Mouse (Mus musculus) gastrocnemius, adult 2 months (tissue): ENCODE measurements around the gene Lman1l. TPM values are rescaled to one million over a fixed set of nuclear protein-coding genes. Genes with fewer than 3 reads are reported as not detected.

ENCODE experiments used
- DNase-seq: peaks from one replicate; pipeline ENCODE4 v3.0.0; 2022
- H3K27ac ChIP-seq: fragments of 200-600 bp; 2 replicates; pipeline ENCODE4 v1.8.1; 2022; ENCODE audit warnings: mild to moderate bottlenecking
- H3K4me3 ChIP-seq: fragments of 200-600 bp; 2 replicates; pipeline ENCODE4 v1.8.1; 2022; ENCODE audit warnings: mild to moderate bottlenecking, moderate library complexity
- CTCF ChIP-seq: fragments of 200-600 bp; IDR thresholded peaks from 2 replicates; pipeline ENCODE4 v1.8.1; 2022; ENCODE audit warnings: antibody characterized with exemption, mild to moderate bottlenecking, moderate library complexity
- intact Hi-C: fragments of 180-260 bp; cut with DNase I; formaldehyde crosslinking; loops from one replicate; pipeline ENCODE4 v1.15.1; 2025
- total RNA-seq, 2 experiments: library from RNA; stranded (reverse); gene quantifications; 2 replicates each; pipeline ENCODE4 v1.2.3; 2021

The Lman1l gene
- total RNA-seq, 2 experiments from 2014 or later = not detected

DNA sequence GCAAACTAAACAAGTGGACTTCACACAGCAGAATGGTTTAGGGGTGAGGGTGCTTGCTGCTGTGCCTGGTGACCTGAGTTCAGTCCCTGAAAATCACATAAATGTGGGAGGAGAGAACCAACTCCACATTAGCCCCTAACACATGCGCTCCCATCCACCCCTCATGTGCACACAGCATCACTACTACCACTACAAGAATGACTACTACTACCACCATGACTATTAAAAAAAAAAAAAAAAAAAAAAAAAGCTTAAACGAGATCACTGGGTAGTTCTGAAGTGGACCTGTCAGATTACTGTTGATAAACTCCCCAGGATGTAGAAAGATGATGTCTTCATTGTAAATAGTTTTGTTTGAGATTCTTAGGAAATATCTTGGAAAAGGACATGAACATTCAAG is 61.0 kb downstream of the Lman1l start:
- no peak overlapping the region for H3K27ac ChIP-seq
- no peak for DNase-seq
- no peak overlapping the region for H3K4me3 ChIP-seq
- no peak for TF ChIP-seq CTCF
- intact Hi-C loops = no loop called here

DNA sequence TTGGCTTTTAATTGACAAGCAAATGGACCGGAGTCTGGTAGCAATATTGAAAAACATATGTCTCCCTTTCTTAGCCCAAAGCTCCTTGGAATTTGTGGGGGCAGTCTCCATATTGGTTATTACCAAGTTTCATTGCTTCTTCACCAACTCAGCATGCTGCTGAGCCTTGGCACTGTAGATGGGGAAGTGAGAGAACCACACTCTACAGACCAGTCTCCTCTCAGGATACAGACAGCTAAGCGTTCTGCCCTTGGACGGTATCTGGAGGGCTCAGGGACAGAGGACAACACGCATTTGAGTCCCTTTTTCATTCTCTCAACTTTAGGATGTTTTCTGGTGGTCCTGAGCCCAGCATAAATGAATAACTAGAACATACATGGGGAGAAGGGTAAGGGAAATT is 61.9 kb downstream of the Lman1l start:
- intact Hi-C loops = no loop called here
- H3K4me3 ChIP-seq = no peak overlapping the region
- DNase-seq = no peak
- no peak overlapping the region for H3K27ac ChIP-seq
- no peak for TF ChIP-seq CTCF

DNA sequence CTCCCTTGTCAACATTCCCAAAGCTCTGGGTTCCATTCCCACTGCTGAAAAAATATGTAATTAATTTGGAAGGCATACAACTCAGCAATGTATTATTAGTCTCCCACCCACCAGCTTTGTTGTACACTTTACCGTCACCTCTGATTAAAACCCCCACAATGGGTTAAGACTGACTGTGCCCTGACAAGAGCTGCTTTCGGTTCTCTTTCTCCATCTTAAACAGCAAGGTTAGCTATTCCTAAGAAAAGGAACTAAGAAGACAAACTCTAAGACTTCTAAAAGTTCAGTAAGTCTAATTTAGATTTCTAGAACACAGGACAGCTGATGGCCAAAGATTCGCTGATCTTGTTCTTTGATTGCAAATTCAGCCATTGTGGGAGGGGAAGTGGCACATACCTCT is 63.4 kb downstream of the Lman1l start:
- TF ChIP-seq CTCF = no peak
- no peak overlapping the region for H3K27ac ChIP-seq
- intact Hi-C loops = no loop called here
- H3K4me3 ChIP-seq = no peak overlapping the region
- no peak for DNase-seq

Other genes with a start within 250 kb of the Lman1l start
- 1 to 10 TPM; 7.8 to 8.1 TPM for gene Ppcdc, start 180.7 kb downstream of the Lman1l start, total RNA-seq
- gene Scamp5, start 152.7 kb downstream of the Lman1l start, total RNA-seq = under 1 TPM; 0.82 to 0.95 TPM
- gene Rpp25, start 116.7 kb downstream of the Lman1l start, total RNA-seq = not detected
- gene Cox5a, start 99.5 kb downstream of the Lman1l start, total RNA-seq = 1,000 to 10,000 TPM; 1,176 to 1,655 TPM
- 1 to 10 TPM; 5.9 TPM for gene Fam219b, start 83.2 kb downstream of the Lman1l start, total RNA-seq
- 10 to 100 TPM; 67.6 to 97.7 TPM for gene Mpi, start 68.0 kb downstream of the Lman1l start, total RNA-seq
- gene Scamp2, start 59.8 kb downstream of the Lman1l start, total RNA-seq = 10 to 100 TPM; 39.6 to 46.4 TPM
- 1 to 10 TPM; 4.4 to 6.6 TPM for gene Ulk3, start 31.3 kb downstream of the Lman1l start, total RNA-seq
- gene Cplx3, start 14.5 kb downstream of the Lman1l start, total RNA-seq = not detected
- 10 to 100 TPM in 1 of 2 experiments, 1 to 10 TPM in 1; 7.1 to 14.0 TPM for gene Csk, start 32.9 kb upstream of the Lman1l start, total RNA-seq
- gene Cyp1a2, start 62.9 kb upstream of the Lman1l start, total RNA-seq = not detected
- under 1 TPM; 0.36 to 0.53 TPM for gene Cyp1a1, start 67.2 kb upstream of the Lman1l start, total RNA-seq
- 1 to 10 TPM; 5.9 to 6.6 TPM for gene Edc3, start 87.8 kb upstream of the Lman1l start, total RNA-seq
- 10 to 100 TPM; 45.4 to 50.4 TPM for gene Clk3, start 145.1 kb upstream of the Lman1l start, total RNA-seq
- 1 to 10 TPM; 3.1 to 3.4 TPM for gene Arid3b, start 216.0 kb upstream of the Lman1l start, total RNA-seq